Mouse (Mus musculus): ENCODE data around the gene Fgf2. TPM values are rescaled to one million over a fixed set of nuclear protein-coding genes. Genes with fewer than 3 reads are reported as not detected.

Gene Fgf2
- 0.51 TPM for polyA plus RNA-seq (2017; shearing (Covaris generic))

GRCm38 (mm10) chr3:37348221-37349165 lies at the start of gene Fgf2:
Fgf2 (plus strand) TSS chr3:37348346.

DNA sequence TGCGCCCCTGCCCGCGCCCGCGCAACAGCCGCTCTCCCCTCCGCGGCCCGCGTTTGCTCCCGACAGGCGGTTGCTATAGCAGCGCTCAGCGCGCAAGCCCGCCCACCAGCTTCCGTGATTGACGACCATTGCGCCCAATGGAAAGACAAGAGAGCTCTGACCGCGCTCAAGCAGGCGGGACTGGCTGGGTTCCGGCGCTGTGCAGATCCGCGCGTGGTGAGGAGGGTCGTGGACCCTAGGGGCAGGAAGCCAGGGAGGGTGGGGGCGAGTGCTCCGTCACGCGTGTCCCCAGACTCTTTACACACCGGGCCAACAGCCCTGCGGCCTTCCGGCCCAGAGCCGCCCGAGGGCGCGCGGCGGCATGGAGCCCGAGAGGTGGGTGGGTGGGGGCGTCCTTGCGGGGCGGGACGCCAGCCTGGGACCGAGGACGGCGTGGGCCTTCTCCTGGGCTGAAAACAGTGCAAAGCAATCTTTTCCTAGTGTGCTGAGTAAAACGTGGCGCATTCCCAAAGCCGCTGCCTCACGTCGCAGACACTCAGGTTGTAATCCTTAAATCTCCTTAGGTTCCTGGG lies 35.7 kb upstream of the Fgf2 start, which contains the start of the genes Bbs12 and Cetn4:
Gene Bbs12, plus strand, starts transcription at position 185 of the 572 bp plus-strand sequence.
Gene Cetn4, minus strand, starts transcription at position 339 of the 572 bp plus-strand sequence.

DNA sequence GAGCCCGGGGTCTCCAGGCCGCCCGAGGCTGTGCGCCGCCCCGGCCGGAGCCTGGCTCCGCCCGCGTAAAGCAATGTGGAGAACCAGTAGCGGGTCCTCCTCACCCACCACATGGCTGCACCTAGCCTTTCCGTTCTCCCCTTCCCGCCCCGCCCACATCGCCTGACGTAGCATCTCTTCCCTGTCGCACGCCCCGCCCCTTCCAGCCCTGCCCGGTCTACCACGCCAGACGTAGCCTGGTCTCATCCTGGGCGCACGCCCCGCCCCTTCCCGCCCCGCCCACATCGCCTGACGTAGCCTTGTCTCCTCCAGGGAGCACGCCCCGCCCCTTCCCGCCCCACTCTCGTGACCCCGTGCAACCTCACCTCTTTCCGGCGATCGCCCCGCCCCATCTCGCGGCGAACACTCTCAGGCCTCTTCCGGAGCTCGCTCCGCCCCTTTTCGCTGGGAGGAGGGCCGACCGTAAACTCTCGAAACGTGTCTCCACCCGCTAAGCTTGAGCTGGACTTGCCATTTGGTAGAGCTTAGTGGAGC lies 71.4 kb downstream of the Fgf2 start, which contains the start of gene Spata5:
Gene Spata5, plus strand, starts transcription at position 439 of the 534 bp plus-strand sequence.

GRCm38 (mm10) chr3:37420072-37420471 lies 71.9 kb downstream of the Fgf2 start, which contains the start of gene Nudt6:
Nudt6 (minus strand) TSS chr3:37420211.

Other genes with a start within 250 kb of the Fgf2 start
- gene Il2, start 222.4 kb upstream of the Fgf2 start, polyA plus RNA-seq (2017; shearing (Covaris generic)) = 2.6 TPM
- gene Il21, start 115.7 kb upstream of the Fgf2 start, polyA plus RNA-seq (2017; shearing (Covaris generic)) = 7.0 TPM
- gene Bbs12, start 35.8 kb upstream of the Fgf2 start, polyA plus RNA-seq (2017; shearing (Covaris generic)) = 1.1 TPM
- gene Cetn4, start 35.6 kb upstream of the Fgf2 start, polyA plus RNA-seq (2017; shearing (Covaris generic)) = not detected
- 51.4 TPM for gene Spata5, start 71.5 kb downstream of the Fgf2 start, polyA plus RNA-seq (2017; shearing (Covaris generic))
- 25.5 TPM for gene Nudt6, start 71.9 kb downstream of the Fgf2 start, polyA plus RNA-seq (2017; shearing (Covaris generic))